Mouse (Mus musculus): ENCODE data around the gene Mctp2.
"Not testable (repeated sequence)": the region's sequence is repeated elsewhere in the genome, so short reads cannot be mapped to it uniquely, and the experiment has no call there.

Gene Mctp2

GRCm38 (mm10) chr7:72271546-72271945 is 34.9 kb downstream of the Mctp2 start:
- DNase-seq (ENCODE audit: low read depth) = no peak

- peak; percentile 71 for DNase-seq (ENCODE audit: low read depth)
These were observed 36.4 kb downstream of the Mctp2 start for GRCm38 (mm10) chr7:72269994-72270393.

- no peak for DNase-seq (ENCODE audit: low read depth)
These were observed 45.4 kb downstream of the Mctp2 start for GRCm38 (mm10) chr7:72260766-72261655.

GRCm38 (mm10) chr7:72259045-72259444 is 47.4 kb downstream of the Mctp2 start:
- DNase-seq (ENCODE audit: low read depth) = no peak

- DNase-seq (ENCODE audit: low read depth) = not testable (repeated sequence)
These were observed 56.1 kb downstream of the Mctp2 start for GRCm38 (mm10) chr7:72250326-72250725.

GRCm38 (mm10) chr7:72241269-72241668 is 65.1 kb downstream of the Mctp2 start:
- DNase-seq (ENCODE audit: low read depth) = peak; percentile 29

GRCm38 (mm10) chr7:72239782-72240493 is 66.5 kb downstream of the Mctp2 start:
- peak; percentile 78 for DNase-seq (ENCODE audit: low read depth)

- peak; percentile 70 for DNase-seq (ENCODE audit: low read depth)
These were observed 67.8 kb downstream of the Mctp2 start for GRCm38 (mm10) chr7:72238575-72238974.

- DNase-seq (ENCODE audit: low read depth) = no peak
These were observed 71.9 kb downstream of the Mctp2 start for GRCm38 (mm10) chr7:72234433-72234998.

- no peak for DNase-seq (ENCODE audit: low read depth)
These were observed 75.1 kb downstream of the Mctp2 start for GRCm38 (mm10) chr7:72231182-72231877.

- no peak for DNase-seq (ENCODE audit: low read depth)
These were observed 76.5 kb downstream of the Mctp2 start for GRCm38 (mm10) chr7:72229925-72230324.

GRCm38 (mm10) chr7:72223558-72223957 is 82.8 kb downstream of the Mctp2 start:
- no peak for DNase-seq (ENCODE audit: low read depth)

- DNase-seq (ENCODE audit: low read depth) = no peak
These were observed 83.9 kb downstream of the Mctp2 start for GRCm38 (mm10) chr7:72222532-72222931.

GRCm38 (mm10) chr7:72218048-72218447 is 88.4 kb downstream of the Mctp2 start:
- no peak for DNase-seq (ENCODE audit: low read depth)

GRCm38 (mm10) chr7:72215563-72216215 is 90.7 kb downstream of the Mctp2 start:
- DNase-seq (ENCODE audit: low read depth) = no peak

GRCm38 (mm10) chr7:72210201-72210600 is 96.2 kb downstream of the Mctp2 start:
- DNase-seq (ENCODE audit: low read depth) = no peak

GRCm38 (mm10) chr7:72209296-72209695 is 97.1 kb downstream of the Mctp2 start:
- DNase-seq (ENCODE audit: low read depth) = no peak

GRCm38 (mm10) chr7:72206841-72207240 is 99.6 kb downstream of the Mctp2 start:
- DNase-seq (ENCODE audit: low read depth) = no peak

- DNase-seq (ENCODE audit: low read depth) = no peak
These were observed 110.7 kb downstream of the Mctp2 start for GRCm38 (mm10) chr7:72195709-72196108.

GRCm38 (mm10) chr7:72193304-72193703 is 113.1 kb downstream of the Mctp2 start:
- no peak for DNase-seq (ENCODE audit: low read depth)

GRCm38 (mm10) chr7:72181651-72182050 is 124.8 kb downstream of the Mctp2 start:
- DNase-seq (ENCODE audit: low read depth) = no peak

- no peak for DNase-seq (ENCODE audit: low read depth)
These were observed 137.1 kb downstream of the Mctp2 start for GRCm38 (mm10) chr7:72169320-72169719.

Measured in induced T-regulatory cell, adult 2 months (primary cell).